Mouse (Mus musculus) cerebellum, adult 2 months (tissue): ENCODE results near the gene Cmtm3.

Experiments used
- CTCF ChIP-seq: fragments of 200-500 bp; IDR thresholded peaks from 2 replicates; pipeline ENCODE4 v1.5.1; 2011; ENCODE audit warnings: low read depth, mild to moderate bottlenecking, control low read depth, low read length, moderate library complexity, borderline replicate concordance; ENCODE audit not compliant: insufficient read depth
- POLR2A ChIP-seq: fragments of 200-500 bp; IDR thresholded peaks from 2 replicates; pipeline ENCODE4 v1.6.1; 2011; ENCODE audit warnings: low read length, control low read depth, borderline replicate concordance; ENCODE audit not compliant: insufficient read depth

DNA sequence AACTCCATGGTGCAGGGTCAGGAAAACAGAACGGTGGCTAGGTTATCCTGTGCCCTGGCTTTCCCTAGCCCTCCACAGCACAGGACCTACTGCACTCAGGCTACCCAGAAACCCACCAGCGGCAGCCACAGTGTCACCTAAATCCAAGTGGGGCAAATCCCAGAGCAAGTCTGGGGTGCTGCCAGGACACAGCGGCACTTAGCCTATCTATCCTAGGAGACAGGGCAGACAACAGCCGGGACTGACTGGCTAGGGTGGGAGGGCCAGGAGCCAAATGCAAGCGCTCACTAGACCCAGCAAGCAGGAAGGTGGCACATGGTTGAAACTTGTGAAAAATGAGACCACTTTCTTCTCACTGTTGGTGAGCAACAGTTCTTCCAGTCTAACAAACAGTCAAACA lies 9.8 kb downstream of the Cmtm3 start:
- TF ChIP-seq POLR2A = no peak
- TF ChIP-seq CTCF = no peak
